Mouse (Mus musculus): Measurements from ENCODE around the gene Cyp4a30b.
"Not testable (repeated sequence)": the region's sequence is repeated elsewhere in the genome, so short reads cannot be mapped to it uniquely, and the experiment has no call there.

- not testable (repeated sequence) for TF ChIP-seq POLR2A, CTCF (IDR thresholded peaks at IDR 0.05; ENCODE audit: insufficient read depth, low read depth, low read length)
Measured at GRCm38 (mm10) chr4:115513964-115514363, 61.6 kb downstream of the Cyp4a30b start.

Data from olfactory bulb, adult 2 months (tissue).